Mouse (Mus musculus) gastrocnemius, postnatal 10 days (tissue): ENCODE data around the gene Cep164. TPM values are rescaled to one million over a fixed set of nuclear protein-coding genes. Genes with fewer than 3 reads are reported as not detected.

Experiments
- DNase-seq: peaks from one replicate; pipeline ENCODE4 v3.0.0; 2021; ENCODE audit warnings: mixed read lengths
- total RNA-seq, 2 experiments: library from RNA; stranded (reverse); gene quantifications; 2 replicates each; pipeline ENCODE4 v1.2.3; 2021

Gene Cep164
- total RNA-seq, 2 experiments from 2014 or later, result 3.3 to 7.2 TPM

- DNase-seq, result peak; percentile 85
These were observed 10.1 kb upstream of the Cep164 start, which contains the start of gene Bace1 for GRCm38 (mm10) chr9:45838434-45839138. Gene Bace1 (plus strand): TSS chr9:45838580.

- DNase-seq, result no peak
These were observed 9.6 kb upstream of the Cep164 start for GRCm38 (mm10) chr9:45838069-45838433.

- no peak for DNase-seq
These were observed 5.0 kb upstream of the Cep164 start for GRCm38 (mm10) chr9:45833461-45833860.

- no peak for DNase-seq
These were observed 4.4 kb upstream of the Cep164 start for GRCm38 (mm10) chr9:45832898-45833297.

- peak; percentile 48 for DNase-seq
These were observed 616 bp upstream of the Cep164 start for GRCm38 (mm10) chr9:45829107-45829506.

GRCm38 (mm10) chr9:45827663-45828290 lies 714 bp downstream of the Cep164 start:
- DNase-seq, result peak; percentile 46

- no peak for DNase-seq
These were observed 10.0 kb downstream of the Cep164 start for GRCm38 (mm10) chr9:45818406-45819011.

GRCm38 (mm10) chr9:45815525-45815924 lies 13.0 kb downstream of the Cep164 start:
- DNase-seq, result no peak

GRCm38 (mm10) chr9:45815113-45815512 lies 13.4 kb downstream of the Cep164 start:
- DNase-seq, result no peak

- DNase-seq, result no peak
These were observed 16.5 kb downstream of the Cep164 start for GRCm38 (mm10) chr9:45811946-45812345.

GRCm38 (mm10) chr9:45807761-45808160 lies 20.7 kb downstream of the Cep164 start:
- DNase-seq, result no peak

GRCm38 (mm10) chr9:45807337-45807736 lies 21.2 kb downstream of the Cep164 start:
- DNase-seq, result no peak

- DNase-seq, result no peak
These were observed 21.6 kb downstream of the Cep164 start for GRCm38 (mm10) chr9:45806847-45807246.

GRCm38 (mm10) chr9:45803070-45803774 lies 25.3 kb downstream of the Cep164 start:
- no peak for DNase-seq

- no peak for DNase-seq
These were observed 29.1 kb downstream of the Cep164 start for GRCm38 (mm10) chr9:45799402-45799801.

GRCm38 (mm10) chr9:45798467-45799164 lies 29.9 kb downstream of the Cep164 start:
- DNase-seq, result no peak

GRCm38 (mm10) chr9:45797271-45797670 lies 31.2 kb downstream of the Cep164 start:
- no peak for DNase-seq

GRCm38 (mm10) chr9:45795722-45796121 lies 32.8 kb downstream of the Cep164 start:
- DNase-seq, result no peak

- no peak for DNase-seq
These were observed 34.8 kb downstream of the Cep164 start for GRCm38 (mm10) chr9:45793697-45794096.

- DNase-seq, result no peak
These were observed 36.3 kb downstream of the Cep164 start for GRCm38 (mm10) chr9:45792235-45792634.

GRCm38 (mm10) chr9:45791456-45792142 lies 36.9 kb downstream of the Cep164 start:
- DNase-seq, result no peak

GRCm38 (mm10) chr9:45788405-45788804 lies 40.1 kb downstream of the Cep164 start:
- DNase-seq, result no peak
